20 mouse cellular contexts compared by ENCODE assay signal in genomic region chr10:29693009-29693935, GRCm38 (mm10).
DNase-seq lines count a peak whose midpoint lies in the region; ATAC-seq lines count a peak whose summit lies in the region.
"Had no signal": no experiment of that assay in that cellular context is flagged by ENCODE, and none has a peak within 500 bp of the region (broad histone marks: within the 10 kb centered on the region; RNA-seq: fewer than 3 reads in every experiment).

No protein-coding gene starts in this region.

- no peaks in the 10 kb centered on the region for H3K27me3 ChIP-seq in intestine, embryonic 15.5 days (replicated peaks)
- no peaks in the 10 kb centered on the region for H3K27me3 ChIP-seq in intestine, embryonic 16.5 days (replicated peaks; ENCODE audit: control insufficient read depth, insufficient read depth, low read length)
- no peaks in the 10 kb centered on the region for H3K27me3 ChIP-seq in liver, embryonic 15.5 days
- no peaks in the 10 kb centered on the region for H3K27me3 ChIP-seq in embryonic facial prominence, embryonic 10.5 days (replicated peaks; ENCODE audit: low read depth, poor library complexity, severe bottlenecking)
- H3K27me3 ChIP-seq: neural tube, embryonic 15.5 days had no signal

- no peak overlapping the region for H3K9ac ChIP-seq in intestine, embryonic 15.5 days
- no peak overlapping the region for H3K9ac ChIP-seq in intestine, embryonic 16.5 days (ENCODE audit: low read depth, low read length)
- no peak overlapping the region for H3K9ac ChIP-seq in liver, embryonic 15.5 days
- H3K9ac ChIP-seq: forebrain, postnatal 0 days; neural tube, embryonic 15.5 days had no signal

- peak; percentile 15; the same call in 1 of the 2 replicates for ATAC-seq in intestine, embryonic 15.5 days
- no peak for ATAC-seq in intestine, embryonic 16.5 days
- ATAC-seq in erythroblast, adult 5-6 weeks (replicated peaks; ENCODE audit: low FRiP score, poor library complexity, severe bottlenecking): peak; percentile 43
- peak; percentile 87 for ATAC-seq in liver, embryonic 15.5 days (ENCODE audit: insufficient read depth)
- ATAC-seq: forebrain, postnatal 0 days; hindbrain, postnatal 0 days; lung, postnatal 0 days had no signal

- no peaks in the 10 kb centered on the region for H3K9me3 ChIP-seq in intestine, embryonic 15.5 days
- no peaks in the 10 kb centered on the region for H3K9me3 ChIP-seq in intestine, embryonic 16.5 days (ENCODE audit: control insufficient read depth, low read length)
- no peaks in the 10 kb centered on the region for H3K9me3 ChIP-seq in liver, embryonic 15.5 days (replicated peaks)
- no peaks in the 10 kb centered on the region for H3K9me3 ChIP-seq in embryonic facial prominence, embryonic 10.5 days
- H3K9me3 ChIP-seq: neural tube, embryonic 15.5 days had no signal

- 46% methylated on average over 15 of the region's 15 CpGs for WGBS in intestine, embryonic 15.5 days
- 48% methylated on average over 15 of the region's 15 CpGs for WGBS in intestine, embryonic 16.5 days
- 21% methylated on average over 15 of the region's 15 CpGs for WGBS in liver, embryonic 15.5 days (ENCODE audit: insufficient replicate concordance)
- 85% methylated on average over 15 of the region's 15 CpGs for WGBS in embryonic facial prominence, embryonic 10.5 days

- no peak overlapping the region for H3K27ac ChIP-seq in intestine, embryonic 15.5 days
- no peak overlapping the region for H3K27ac ChIP-seq in intestine, embryonic 16.5 days (ENCODE audit: low read length)
- peak overlapping the region; percentile 68 for H3K27ac ChIP-seq in liver, embryonic 15.5 days (replicated peaks)
- no peak overlapping the region for H3K27ac ChIP-seq in embryonic facial prominence, embryonic 10.5 days (replicated peaks)
- H3K27ac ChIP-seq: heart, adult 2 months; hindbrain, postnatal 0 days; neural tube, embryonic 15.5 days had no signal

- H3K4me2 ChIP-seq in intestine, embryonic 15.5 days (replicated peaks): no peak overlapping the region
- no peak overlapping the region for H3K4me2 ChIP-seq in intestine, embryonic 16.5 days (ENCODE audit: low read depth, low read length)
- H3K4me2 ChIP-seq in liver, embryonic 15.5 days: peak overlapping the region; percentile 47
- H3K4me2 ChIP-seq: midbrain, embryonic 11.5 days; neural tube, embryonic 15.5 days had no signal

- H3K36me3 ChIP-seq in intestine, embryonic 15.5 days: no peaks in the 10 kb centered on the region
- H3K36me3 ChIP-seq in intestine, embryonic 16.5 days (ENCODE audit: control insufficient read depth, insufficient read depth, low read length): no peaks in the 10 kb centered on the region
- no peaks in the 10 kb centered on the region for H3K36me3 ChIP-seq in liver, embryonic 15.5 days (replicated peaks)
- no peaks in the 10 kb centered on the region for H3K36me3 ChIP-seq in embryonic facial prominence, embryonic 10.5 days (replicated peaks)
- H3K36me3 ChIP-seq: neural tube, embryonic 15.5 days had no signal

- H3K4me3 ChIP-seq in intestine, embryonic 15.5 days (replicated peaks): no peak overlapping the region
- H3K4me3 ChIP-seq in intestine, embryonic 16.5 days (ENCODE audit: low read length): no peak overlapping the region
- H3K4me3 ChIP-seq in liver, embryonic 15.5 days (replicated peaks): no peak overlapping the region
- H3K4me3 ChIP-seq in embryonic facial prominence, embryonic 10.5 days: no peak overlapping the region
- H3K4me3 ChIP-seq: heart, adult 2 months; myocyte; neural tube, embryonic 15.5 days had no signal

- no peak for DNase-seq in embryonic facial prominence, embryonic 10.5 days (ENCODE audit: low spot score)
- no peak for DNase-seq in adrenal gland, postnatal 4 days (ENCODE audit: low spot score in 2 of 2)
- DNase-seq in cerebellum, adult 9-10 months: no peak
- DNase-seq: cerebellum, adult 11 months; cerebellum, postnatal 36 days; forebrain, postnatal 0 days; heart, adult 2 months; heart, postnatal 36 days; kidney, adult 2 months; kidney, postnatal 25 days; layer of hippocampus, adult 9-11 months had no signal

- no peaks in the 10 kb centered on the region for H3K4me1 ChIP-seq in intestine, embryonic 15.5 days (replicated peaks)
- H3K4me1 ChIP-seq in intestine, embryonic 16.5 days (ENCODE audit: control insufficient read depth, insufficient read depth, low read length): no peaks in the 10 kb centered on the region
- peaks cover 15% of the 10 kb centered on the region; the same call in 1 of the 2 replicates for H3K4me1 ChIP-seq in liver, embryonic 15.5 days (replicated peaks)
- no peaks in the 10 kb centered on the region for H3K4me1 ChIP-seq in embryonic facial prominence, embryonic 10.5 days
- H3K4me1 ChIP-seq: neural tube, embryonic 15.5 days had no signal
